Mouse (Mus musculus): ENCODE results near the gene Gm10778. TPM values are rescaled to one million over a fixed set of nuclear protein-coding genes. Genes with fewer than 3 reads are reported as not detected.
"Not testable (repeated sequence)": the region's sequence is repeated elsewhere in the genome, so short reads cannot be mapped to it uniquely, and the experiment has no call there.

The Gm10778 gene
- polyA plus RNA-seq (2012; rRNA removed), result 0.45 and 0.56 TPM in 2 replicates

DNA sequence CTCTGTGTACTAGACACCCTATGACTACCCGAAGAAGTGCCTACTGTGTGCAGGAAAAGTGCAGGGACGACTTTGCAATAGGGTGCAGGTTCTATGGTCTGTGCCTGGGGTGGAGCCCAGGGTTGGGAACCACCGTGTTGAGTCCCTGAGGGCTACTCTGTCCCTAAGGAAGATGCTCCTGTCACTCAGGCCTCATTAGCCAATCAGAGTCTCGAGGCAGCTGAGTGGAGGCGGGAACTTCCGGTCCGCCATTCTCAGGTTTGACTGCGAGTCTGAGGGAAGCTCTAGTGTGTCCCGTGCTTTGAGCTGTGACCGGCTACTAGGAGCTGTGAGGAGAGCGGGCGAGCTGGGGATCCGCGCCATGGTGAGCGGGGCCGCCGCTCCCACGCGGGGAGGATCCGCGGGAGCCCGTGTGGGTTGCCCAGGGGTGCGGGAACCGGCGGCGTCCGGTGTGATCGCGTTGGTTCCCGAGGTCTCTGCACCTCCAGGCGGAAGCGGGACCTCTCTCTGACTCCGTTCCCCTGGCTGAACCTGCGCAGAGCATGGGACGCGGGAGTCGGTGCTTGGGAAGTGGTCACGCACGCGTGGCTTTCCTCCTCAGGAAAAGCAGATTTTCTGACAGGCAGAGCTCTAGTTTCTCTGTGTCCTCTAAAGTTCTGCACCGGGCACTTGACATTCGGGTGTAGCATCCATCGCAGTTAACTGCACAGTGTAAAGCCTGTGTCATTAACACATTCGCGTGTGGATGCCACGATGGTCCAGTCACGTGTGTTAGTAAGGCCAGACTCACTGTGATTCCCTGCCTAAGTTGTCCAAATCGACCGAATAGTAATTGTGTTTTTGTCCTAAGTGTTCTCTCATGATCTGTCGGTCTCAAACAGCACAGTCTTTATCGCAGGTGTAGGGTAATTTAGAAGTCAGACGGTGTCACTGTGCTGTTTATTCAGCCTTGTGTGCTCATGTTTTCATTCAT lies at the start of gene Gm10778:
Gene Gm10778 (plus strand): TSS at position 257 of the 973 bp plus-strand sequence.
- peak within 1 kb of the TSS; percentile 71 for H3K4me3 ChIP-seq (ENCODE audit: insufficient read depth, low read depth, low read length)
- not testable (repeated sequence) for H3K27me3 ChIP-seq (replicated peaks; ENCODE audit: control insufficient read depth, insufficient read depth, low read length); H3K36me3 ChIP-seq (ENCODE audit: control insufficient read depth, insufficient read depth, low read length); H3K4me1 ChIP-seq (ENCODE audit: control insufficient read depth, insufficient read depth, low read length)
- DNase-seq, result peak; percentile 94
- WGBS, result 1% methylated on average over 41 of the region's 52 CpGs
- H3K27ac ChIP-seq (ENCODE audit: insufficient read depth, low read depth, low read length), result peak within 1 kb of the TSS; percentile 34; the same call in 1 of the 2 replicates

DNA sequence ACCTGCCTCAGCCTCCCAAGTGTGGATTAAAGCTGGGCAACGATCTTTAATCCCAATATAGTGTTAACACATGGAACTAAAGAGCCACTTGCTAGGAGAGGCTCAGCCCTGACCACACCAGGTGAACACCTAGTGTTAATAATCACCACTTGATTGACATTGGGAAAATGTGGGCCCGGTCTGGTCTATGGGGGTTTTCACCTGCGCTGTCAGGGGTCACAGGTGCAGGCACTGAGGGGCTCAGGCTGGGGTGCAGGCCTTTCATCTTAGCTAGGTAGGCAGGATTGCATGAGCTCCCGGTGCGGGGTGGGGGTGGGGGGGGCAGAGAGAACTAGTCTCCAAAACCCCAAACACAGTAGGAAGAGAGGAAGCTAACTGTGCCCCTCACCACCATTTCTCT lies 49.2 kb upstream of the Gm10778 start:
- WGBS, result 79% methylated on average over 5 of the region's 5 CpGs
- peaks cover 5% of the 10 kb centered on the region; the same call in 1 of the 2 replicates for H3K4me1 ChIP-seq (ENCODE audit: control insufficient read depth, insufficient read depth, low read length)

DNA sequence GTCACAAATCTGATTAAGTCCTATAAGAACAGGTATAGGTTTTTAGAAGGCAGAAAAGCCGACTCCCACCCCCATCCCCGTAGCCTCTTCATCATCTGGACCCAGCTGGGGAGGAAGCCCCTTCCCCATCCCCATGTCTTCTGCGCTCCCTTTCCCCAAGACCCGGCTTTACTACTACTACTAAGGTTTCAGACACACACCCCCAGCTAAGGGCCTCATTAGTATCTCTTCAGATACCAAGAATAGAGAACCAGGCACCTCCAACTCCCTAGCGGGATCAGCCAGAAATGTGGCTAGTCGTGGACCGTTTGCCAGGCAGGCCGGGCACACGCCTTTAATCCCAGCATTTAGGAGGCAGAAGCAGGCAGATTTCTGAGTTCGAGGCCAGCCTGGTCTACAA lies 48.8 kb upstream of the Gm10778 start:
- 78% methylated on average over 10 of the region's 10 CpGs for WGBS
- Histone ChIP-seq H3K27me3 (replicated peaks; ENCODE audit: control insufficient read depth, insufficient read depth, low read length) (no peaks in the 10 kb centered on the region), H3K27ac (ENCODE audit: insufficient read depth, low read depth, low read length) (no peak overlapping the region), H3K36me3 (ENCODE audit: control insufficient read depth, insufficient read depth, low read length) (no peaks in the 10 kb centered on the region), H3K4me3 (ENCODE audit: insufficient read depth, low read depth, low read length) (no peak overlapping the region), H3K4me1 (ENCODE audit: control insufficient read depth, insufficient read depth, low read length) (peaks cover 8% of the 10 kb centered on the region; the same call in 1 of the 2 replicates)
- no peak for TF ChIP-seq CTCF (conservative IDR thresholded peaks at IDR 0.05; ENCODE audit: insufficient read depth, insufficient read length, low read depth, low read length)
- TF ChIP-seq POLR2A (IDR thresholded peaks at IDR 0.05; ENCODE audit: low read depth, low read length), result no peak
- no peak for DNase-seq

More for the DNA sequence above, 49.2 kb upstream of the Gm10778 start:
- no peak for DNase-seq
- no peak overlapping the region for H3K27ac ChIP-seq (ENCODE audit: insufficient read depth, low read depth, low read length)
- TF ChIP-seq POLR2A (IDR thresholded peaks at IDR 0.05; ENCODE audit: low read depth, low read length) (no peak), CTCF (conservative IDR thresholded peaks at IDR 0.05; ENCODE audit: insufficient read depth, insufficient read length, low read depth, low read length) (no peak)
- no peak overlapping the region for H3K4me3 ChIP-seq (ENCODE audit: insufficient read depth, low read depth, low read length)
- H3K27me3 ChIP-seq (replicated peaks; ENCODE audit: control insufficient read depth, insufficient read depth, low read length), result no peaks in the 10 kb centered on the region
- no peaks in the 10 kb centered on the region for H3K36me3 ChIP-seq (ENCODE audit: control insufficient read depth, insufficient read depth, low read length)

DNA sequence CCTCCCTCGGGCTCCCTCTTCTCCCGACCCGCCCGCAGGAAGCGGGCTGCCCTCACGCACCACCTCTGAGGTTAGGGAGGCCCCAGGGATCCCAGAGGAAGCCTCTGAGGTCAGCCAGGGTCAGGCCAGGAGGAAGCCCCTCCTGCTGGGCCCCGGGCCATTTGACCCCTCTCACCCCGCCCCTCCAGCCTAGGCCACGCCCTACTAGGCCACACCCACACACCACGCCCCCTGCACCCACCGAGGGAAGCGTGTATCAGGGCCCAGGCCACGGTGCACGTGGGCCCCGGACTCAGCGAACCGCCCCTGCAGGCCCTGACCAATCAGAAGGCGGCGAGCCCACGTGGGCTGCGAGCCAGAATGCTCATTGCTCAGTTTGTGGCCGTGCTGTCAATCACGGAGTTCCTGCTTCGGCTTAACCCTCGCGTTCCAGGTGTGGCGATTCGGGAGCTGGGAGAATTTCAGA lies 48.1 kb upstream of the Gm10778 start, which contains the start of gene Tle6:
Gene Tle6 (minus strand): TSS at position 336 of the 466 bp plus-strand sequence.
- H3K27ac ChIP-seq (ENCODE audit: insufficient read depth, low read depth, low read length), result no peak within 1 kb of the TSS
- H3K4me3 ChIP-seq (ENCODE audit: insufficient read depth, low read depth, low read length), result peak within 1 kb of the TSS; percentile 25
- H3K36me3 ChIP-seq (ENCODE audit: control insufficient read depth, insufficient read depth, low read length), result no peaks in the 10 kb centered on the region
- H3K4me1 ChIP-seq (ENCODE audit: control insufficient read depth, insufficient read depth, low read length), result peaks cover 8% of the 10 kb centered on the region; the same call in 1 of the 2 replicates
- no peak for TF ChIP-seq POLR2A (IDR thresholded peaks at IDR 0.05; ENCODE audit: low read depth, low read length)
- no peak for TF ChIP-seq CTCF (conservative IDR thresholded peaks at IDR 0.05; ENCODE audit: insufficient read depth, insufficient read length, low read depth, low read length)
- peak; percentile 97 for DNase-seq
- WGBS, result 1% methylated on average over 28 of the region's 28 CpGs
- no peaks in the 10 kb centered on the region for H3K27me3 ChIP-seq (replicated peaks; ENCODE audit: control insufficient read depth, insufficient read depth, low read length)

DNA sequence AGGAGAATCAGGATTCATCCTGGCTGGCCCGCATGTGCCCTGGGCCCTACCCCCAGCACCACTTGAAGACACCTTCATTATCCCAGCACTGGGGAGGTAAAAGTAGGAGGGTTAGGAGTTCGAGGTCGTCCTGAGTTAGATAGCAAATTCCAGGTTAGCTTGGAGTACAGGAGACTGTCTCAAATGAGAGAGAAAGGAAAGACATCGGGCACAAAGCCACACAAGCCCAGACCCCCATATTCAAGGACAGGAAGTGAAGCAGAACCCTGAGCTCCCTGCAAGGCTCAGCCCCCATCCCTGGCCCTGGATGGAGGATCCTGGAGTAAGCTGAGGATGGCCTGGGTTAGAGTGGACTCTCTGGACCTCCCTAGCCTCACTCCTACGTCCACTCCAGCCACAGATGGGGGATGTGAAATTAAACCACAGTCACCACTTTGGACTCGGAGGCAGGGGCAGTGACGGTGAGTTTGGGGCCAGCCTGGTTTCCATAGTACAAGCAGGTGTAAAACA lies 47.4 kb upstream of the Gm10778 start:
- 50% methylated on average over 7 of the region's 7 CpGs for WGBS
- no peak for DNase-seq
- Histone ChIP-seq H3K27ac (ENCODE audit: insufficient read depth, low read depth, low read length) (no peak overlapping the region), H3K36me3 (ENCODE audit: control insufficient read depth, insufficient read depth, low read length) (no peaks in the 10 kb centered on the region), H3K27me3 (replicated peaks; ENCODE audit: control insufficient read depth, insufficient read depth, low read length) (no peaks in the 10 kb centered on the region), H3K4me1 (ENCODE audit: control insufficient read depth, insufficient read depth, low read length) (peaks cover 8% of the 10 kb centered on the region; the same call in 1 of the 2 replicates), H3K4me3 (ENCODE audit: insufficient read depth, low read depth, low read length) (no peak overlapping the region)
- TF ChIP-seq POLR2A (IDR thresholded peaks at IDR 0.05; ENCODE audit: low read depth, low read length), result no peak
- TF ChIP-seq CTCF (conservative IDR thresholded peaks at IDR 0.05; ENCODE audit: insufficient read depth, insufficient read length, low read depth, low read length), result no peak

DNA sequence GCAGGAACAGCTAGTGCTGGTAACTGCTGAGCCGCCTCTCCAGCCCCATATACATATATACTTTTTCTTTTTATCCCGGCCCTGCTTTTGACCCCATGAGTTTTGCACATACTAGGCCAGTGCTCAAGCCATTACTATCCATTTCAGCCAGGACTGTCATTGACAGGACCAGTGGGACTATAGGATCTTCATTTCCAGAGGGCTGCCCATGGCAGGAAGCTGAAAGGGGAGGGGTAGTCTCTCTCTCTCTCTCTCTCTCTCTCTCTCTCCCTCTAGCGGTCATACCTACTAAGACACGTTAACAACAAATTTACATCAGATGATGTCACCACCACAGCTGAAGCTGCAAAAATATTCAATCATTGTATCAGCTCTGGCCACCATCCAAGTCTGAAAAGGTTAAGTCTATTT lies 46.1 kb upstream of the Gm10778 start:
- H3K36me3 ChIP-seq (ENCODE audit: control insufficient read depth, insufficient read depth, low read length), result no peaks in the 10 kb centered on the region
- no peak overlapping the region for H3K4me3 ChIP-seq (ENCODE audit: insufficient read depth, low read depth, low read length)
- TF ChIP-seq CTCF (conservative IDR thresholded peaks at IDR 0.05; ENCODE audit: insufficient read depth, insufficient read length, low read depth, low read length), result peak; percentile 50
- no peak for TF ChIP-seq POLR2A (IDR thresholded peaks at IDR 0.05; ENCODE audit: low read depth, low read length)
- WGBS, result 33% methylated on average over 4 of the region's 4 CpGs
- peaks cover 5% of the 10 kb centered on the region; the same call in 1 of the 2 replicates for H3K4me1 ChIP-seq (ENCODE audit: control insufficient read depth, insufficient read depth, low read length)
- H3K27ac ChIP-seq (ENCODE audit: insufficient read depth, low read depth, low read length), result no peak overlapping the region
- peak; percentile 56 for DNase-seq
- H3K27me3 ChIP-seq (replicated peaks; ENCODE audit: control insufficient read depth, insufficient read depth, low read length), result no peaks in the 10 kb centered on the region

Data from kidney, adult 2 months (tissue).